Mouse (Mus musculus) 3T3-L1 (cell line): Measurements from ENCODE around the gene Atp6v1g1.
A peak's percentile ranks its signal among the peaks of the same experiment; 100 is the strongest.

ENCODE experiments used
- DNase-seq: peaks from one replicate; pipeline ENCODE4 v3.0.0-alpha.2; 2015; ENCODE audit warnings: low read depth, low spot score

Gene Atp6v1g1

GRCm38 (mm10) chr4:63546441-63547055, 2.0 kb downstream of the Atp6v1g1 start:
- DNase-seq, result peak; percentile 65

DNA sequence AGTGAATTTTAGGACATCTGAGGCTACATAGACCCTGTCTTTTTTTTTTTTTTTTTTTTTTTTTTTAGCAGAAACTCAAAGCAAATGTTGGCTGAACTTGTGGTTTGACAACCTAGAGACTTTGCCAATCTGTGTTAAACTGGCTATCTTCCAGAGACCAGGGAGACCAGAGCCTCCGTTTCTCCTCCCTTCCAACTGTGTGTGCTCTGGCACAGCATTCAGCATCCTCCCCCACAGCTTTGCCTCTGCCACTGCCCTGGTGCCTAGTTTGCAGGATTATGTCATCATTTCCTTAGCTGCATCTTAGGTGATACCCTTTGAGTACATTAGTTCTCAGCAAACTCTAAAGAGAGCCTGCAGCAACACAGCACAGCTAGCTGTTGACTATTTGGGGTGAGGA, 3.2 kb downstream of the Atp6v1g1 start:
- DNase-seq, result peak; percentile 64

GRCm38 (mm10) chr4:63548491-63548890, 3.9 kb downstream of the Atp6v1g1 start:
- DNase-seq, result no peak

DNA sequence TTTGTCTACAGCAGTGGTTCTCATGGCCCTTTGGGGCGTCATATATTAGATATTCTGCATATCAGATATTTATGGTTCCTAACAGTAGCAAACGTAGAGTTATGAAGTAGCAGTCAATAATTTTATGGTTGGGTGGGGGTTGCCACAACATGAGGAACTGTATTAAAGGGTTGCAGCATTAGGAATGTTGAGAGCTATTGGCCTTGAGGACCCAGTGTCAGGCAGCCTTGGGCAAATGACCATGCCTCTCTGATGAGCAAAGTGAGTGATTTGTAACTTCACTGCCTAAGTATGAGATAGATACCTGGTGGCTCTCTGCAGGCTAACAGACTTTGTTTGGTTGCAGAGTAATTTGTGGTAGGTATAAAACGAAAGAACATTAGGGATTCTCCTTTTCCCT, 6.3 kb downstream of the Atp6v1g1 start:
- no peak for DNase-seq

GRCm38 (mm10) chr4:63552865-63553264, 8.3 kb downstream of the Atp6v1g1 start:
- DNase-seq, result no peak

DNA sequence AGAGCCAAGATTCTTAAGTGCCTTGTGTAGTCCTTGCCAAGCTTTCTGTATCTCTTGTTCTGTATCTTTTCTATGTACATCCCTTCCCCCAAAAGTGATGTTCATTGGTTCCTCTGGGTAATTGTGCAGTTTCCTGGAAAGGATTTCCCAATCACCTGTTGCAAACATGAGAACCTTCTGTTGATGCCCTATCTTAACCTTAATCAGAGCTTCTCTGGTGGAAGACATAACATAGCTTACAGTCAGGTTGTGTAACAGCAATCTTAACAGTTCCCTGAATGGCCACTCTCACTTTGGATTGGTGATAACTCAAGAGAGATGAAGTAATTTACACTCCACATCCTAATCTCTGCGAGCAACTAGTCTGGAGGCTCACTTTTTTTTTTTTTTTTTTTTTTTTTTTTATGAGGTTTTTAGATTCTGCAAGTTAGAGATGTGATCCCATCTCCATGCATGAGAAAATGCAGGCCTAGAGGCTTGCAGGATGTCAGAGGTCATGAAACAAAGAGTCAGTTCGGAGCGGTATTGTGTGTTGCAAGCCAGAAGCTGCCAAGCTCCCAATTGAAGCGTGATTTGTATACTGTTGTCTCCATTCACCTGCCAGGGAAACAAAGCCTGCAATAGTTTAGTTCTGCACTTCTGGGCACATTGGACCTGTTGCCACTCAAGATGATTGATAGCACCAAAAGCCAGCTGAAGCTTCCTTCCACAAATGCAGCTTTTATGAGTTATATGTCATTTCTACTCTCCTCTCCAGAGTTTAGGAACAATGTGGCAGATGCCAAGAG, 9.4 kb downstream of the Atp6v1g1 start:
- no peak for DNase-seq

GRCm38 (mm10) chr4:63554616-63555015, 10.0 kb downstream of the Atp6v1g1 start:
- DNase-seq, result no peak

DNA sequence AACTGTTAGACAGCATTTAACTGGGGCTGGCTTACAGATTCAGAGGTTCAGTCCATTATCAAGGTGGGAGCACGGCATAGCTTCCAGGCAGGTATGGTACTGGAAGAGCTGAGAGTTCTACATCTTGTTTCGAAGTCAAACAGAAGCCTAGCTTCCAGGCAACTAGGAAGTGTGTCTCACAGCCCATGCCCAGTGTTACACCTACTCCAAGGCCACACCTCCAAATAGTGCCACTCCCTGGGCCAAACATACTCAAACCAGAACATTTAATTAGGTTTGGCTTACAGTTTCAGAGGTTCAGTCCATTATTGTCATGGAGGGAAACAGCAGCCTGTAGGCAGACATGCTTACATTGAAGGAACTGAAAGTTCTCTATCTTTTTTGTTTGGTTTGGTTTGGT, 10.5 kb downstream of the Atp6v1g1 start:
- DNase-seq, result no peak

- no peak for DNase-seq
Observed at GRCm38 (mm10) chr4:63556665-63557064, 12.1 kb downstream of the Atp6v1g1 start.

DNA sequence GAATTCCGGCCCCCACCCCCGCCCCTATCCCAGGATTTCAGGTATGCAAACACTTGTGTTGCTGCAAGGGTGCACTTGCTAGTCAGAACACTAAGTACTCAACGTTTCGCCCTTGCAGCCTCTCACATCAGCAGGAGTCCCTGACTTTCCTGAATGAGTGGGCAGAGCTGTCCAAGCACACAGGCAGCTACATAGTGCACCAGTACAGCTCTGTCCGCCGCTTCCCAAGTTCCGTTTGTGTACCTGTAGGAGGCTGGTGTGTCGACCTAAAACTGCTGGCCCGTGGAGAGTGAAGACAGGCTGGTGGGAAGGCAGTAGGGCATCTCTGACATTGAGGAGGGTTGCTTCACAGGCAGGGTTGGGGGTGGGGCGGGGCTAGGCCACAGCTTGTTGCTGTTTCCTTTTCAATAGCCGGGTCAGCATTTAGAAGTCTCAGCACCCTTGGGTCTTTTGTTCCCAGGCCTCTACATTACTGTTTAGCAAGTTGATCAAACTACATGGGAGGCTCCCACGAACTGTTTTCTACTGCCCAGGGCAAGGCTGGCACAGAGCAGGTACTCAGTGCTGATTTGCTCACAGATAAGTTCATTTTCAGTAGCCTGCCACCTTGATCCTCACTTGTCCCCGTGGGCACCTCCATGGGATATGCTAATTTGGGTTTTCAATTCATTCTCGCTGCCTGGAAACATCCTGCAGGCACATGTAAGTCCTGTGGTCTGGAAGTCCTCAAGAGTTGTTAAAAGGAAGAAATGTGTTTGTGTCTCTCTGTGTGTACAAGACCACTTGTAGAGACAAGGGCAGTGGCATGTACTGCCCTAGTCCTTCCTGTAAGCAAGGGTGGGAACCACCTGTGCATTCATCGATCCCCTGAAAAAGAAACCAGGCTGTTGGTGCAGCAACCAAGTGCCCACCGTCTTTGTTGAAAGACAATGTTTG, 12.8 kb downstream of the Atp6v1g1 start:
- DNase-seq, result no peak

DNA sequence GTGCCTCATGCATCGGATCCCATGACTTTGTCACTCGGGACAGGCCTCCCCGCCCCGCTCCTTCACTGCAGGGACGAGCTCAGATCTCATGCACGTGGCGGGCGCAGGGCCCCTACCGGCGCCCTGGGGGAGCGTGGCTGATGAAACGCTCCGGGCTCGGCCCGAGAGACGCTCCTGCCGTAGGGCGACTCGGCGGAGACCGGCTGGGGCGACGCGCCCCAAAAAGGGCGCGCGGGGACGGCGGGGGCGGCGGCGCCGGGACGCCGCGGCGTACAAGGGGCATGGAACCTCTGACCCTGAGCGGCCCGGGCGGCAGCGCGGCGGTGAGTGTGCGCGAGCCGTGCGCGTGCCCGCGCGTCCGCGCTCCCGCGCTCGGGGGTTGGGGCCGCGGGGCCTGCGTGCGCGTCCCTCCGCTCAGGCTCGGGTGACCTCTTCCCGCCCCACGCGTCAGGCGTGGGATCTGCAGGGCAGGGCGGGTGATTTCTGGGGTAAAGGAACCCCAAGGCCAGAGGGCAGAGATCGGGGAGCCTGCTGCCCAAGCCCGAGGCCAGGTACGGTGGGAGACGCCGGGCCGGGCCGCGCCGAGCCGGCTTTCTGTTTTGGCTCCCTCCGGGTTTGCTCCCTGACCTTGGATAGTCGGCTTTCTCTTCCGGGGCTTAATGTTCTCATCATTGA, 14.0 kb downstream of the Atp6v1g1 start, which contains the start of gene Tmem268:
Gene Tmem268 (plus strand): TSS at position 375 of the 675 bp plus-strand sequence.
- DNase-seq, result peak; percentile 64

DNA sequence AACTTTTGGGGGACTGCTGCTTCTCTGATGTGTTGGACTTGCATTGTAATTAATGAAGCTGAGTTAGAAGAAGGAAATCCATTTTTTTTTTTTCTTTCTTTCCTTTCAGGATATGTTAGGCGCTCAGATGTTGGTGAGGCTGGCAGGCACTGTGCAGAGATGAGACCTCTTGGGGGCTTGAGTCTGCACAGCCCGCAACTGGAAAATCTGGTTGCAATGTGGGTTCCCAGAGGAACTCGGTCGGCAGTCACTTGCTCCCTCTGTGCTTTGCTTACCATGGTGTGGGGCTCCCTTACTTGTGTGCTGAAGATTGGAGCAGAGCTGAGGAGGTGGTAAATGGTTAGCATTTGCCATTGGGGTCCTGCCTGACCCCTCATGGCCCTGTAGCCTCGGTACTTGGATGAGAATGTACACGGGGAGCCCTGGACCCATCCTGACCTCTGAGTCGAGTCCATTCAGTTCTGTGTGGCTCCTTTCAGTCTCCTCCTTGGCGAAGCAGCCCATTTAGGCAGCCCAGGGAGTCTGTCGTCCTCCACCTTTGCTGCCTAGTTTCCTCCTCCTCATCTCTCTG, 14.6 kb downstream of the Atp6v1g1 start:
- DNase-seq, result peak; percentile 27

DNA sequence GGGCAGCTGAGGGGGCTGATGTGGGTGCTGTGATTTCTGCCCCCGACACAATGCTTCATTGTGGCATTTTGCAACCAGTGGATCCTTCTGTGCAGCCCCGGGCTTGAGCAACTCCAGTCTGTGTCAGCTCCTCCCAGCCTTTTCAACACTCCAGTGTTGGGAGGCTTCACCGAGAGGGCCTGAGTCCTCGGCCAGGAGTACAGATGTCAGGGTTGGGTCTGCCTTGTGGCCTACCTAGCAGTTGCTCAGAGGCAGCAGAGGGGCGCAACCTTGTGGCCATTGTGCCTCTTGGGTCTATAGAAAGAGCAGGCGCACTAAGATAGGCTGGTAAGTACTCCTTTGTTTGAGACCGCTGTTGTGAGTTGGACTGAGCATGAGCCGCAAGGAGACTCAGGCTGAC, 15.5 kb downstream of the Atp6v1g1 start:
- DNase-seq, result peak; percentile 35

GRCm38 (mm10) chr4:63561861-63562675, 17.5 kb downstream of the Atp6v1g1 start:
- no peak for DNase-seq

GRCm38 (mm10) chr4:63562742-63563141, 18.2 kb downstream of the Atp6v1g1 start:
- no peak for DNase-seq

GRCm38 (mm10) chr4:63567712-63568390, 23.3 kb downstream of the Atp6v1g1 start:
- DNase-seq, result no peak

GRCm38 (mm10) chr4:63569322-63569721, 24.8 kb downstream of the Atp6v1g1 start:
- DNase-seq, result no peak

- no peak for DNase-seq
Observed at GRCm38 (mm10) chr4:63570208-63570781, 25.7 kb downstream of the Atp6v1g1 start.

DNA sequence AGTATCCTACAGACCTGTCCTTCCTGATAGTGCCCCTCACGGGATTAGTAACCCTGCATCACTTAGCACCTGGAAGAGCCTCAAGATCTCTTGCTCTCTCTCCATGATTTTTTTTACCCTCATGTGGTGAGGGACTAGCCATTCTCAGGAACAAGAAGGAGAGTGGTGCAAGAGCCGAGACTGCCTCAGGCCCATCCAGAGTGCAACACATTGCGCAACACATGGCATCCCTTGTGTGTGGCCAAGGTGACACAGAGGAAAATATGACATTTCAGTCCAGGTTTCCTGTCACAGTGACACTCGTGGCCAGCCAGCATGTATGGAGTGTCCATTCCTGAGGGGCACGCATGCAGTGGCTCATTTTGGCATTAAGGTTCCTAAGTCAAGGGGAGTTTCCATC, 28.0 kb downstream of the Atp6v1g1 start:
- no peak for DNase-seq
